Mouse (Mus musculus) spleen, adult 2 months (tissue): ENCODE data around the gene Capg. TPM values are rescaled to one million over a fixed set of nuclear protein-coding genes. Genes with fewer than 3 reads are reported as not detected.

Experiments
- DNase-seq, 2 experiments: peaks; one replicate each; pipeline versions ENCODE4 v3.0.0 to v3.0.0-alpha.2; 2012 to 2021; ENCODE audit warnings: low spot score in 2 of 2, low read depth in 1 of 2
- H3K27ac ChIP-seq: fragments of 200-500 bp; 2 replicates; pipeline ENCODE4 v1.5.1; 2012; ENCODE audit warnings: low read length, inconsistent platforms; ENCODE audit not compliant: insufficient read depth
- H3K27me3 ChIP-seq: fragments of 200-500 bp; 2 replicates; pipeline ENCODE4 v1.6.1; 2012; ENCODE audit warnings: mild to moderate bottlenecking, moderate library complexity, low read length, inconsistent platforms; ENCODE audit not compliant: control insufficient read depth, insufficient read depth
- H3K36me3 ChIP-seq: fragments of 200-500 bp; 2 replicates; pipeline ENCODE4 v1.6.1; 2012; ENCODE audit warnings: mild to moderate bottlenecking, low read length, inconsistent platforms; ENCODE audit not compliant: control insufficient read depth, insufficient read depth
- H3K4me1 ChIP-seq: fragments of 200-500 bp; 2 replicates; pipeline ENCODE4 v1.6.1; 2011; ENCODE audit warnings: inconsistent platforms; ENCODE audit not compliant: control insufficient read depth, insufficient read depth, insufficient read length
- H3K4me3 ChIP-seq: fragments of 200-500 bp; 2 replicates; pipeline ENCODE4 v1.5.1; 2011; ENCODE audit warnings: mild to moderate bottlenecking, inconsistent platforms; ENCODE audit not compliant: insufficient read depth, insufficient read length; ENCODE audit errors: extremely low read depth
- CTCF ChIP-seq: fragments of 200-500 bp; IDR thresholded peaks from 2 replicates; pipeline ENCODE4 v1.5.1; 2011; ENCODE audit warnings: mild to moderate bottlenecking, inconsistent platforms; ENCODE audit not compliant: insufficient read depth, insufficient read length, insufficient replicate concordance; ENCODE audit errors: extremely low read depth
- POLR2A ChIP-seq: fragments of 200-500 bp; IDR thresholded peaks from 2 replicates; pipeline ENCODE4 v1.6.1; 2011; ENCODE audit warnings: low read depth, low read length, inconsistent platforms
- WGBS: fragments of 180-500 bp; shearing (Covaris S2); methylation state at CpG from one replicate; pipeline ENCODE4 v1.1.7; 2018; 5-methylcytosine and 5-hydroxymethylcytosine counted together
- polyA plus RNA-seq: library from polyadenylated mRNA; depleted of rRNA; stranded (reverse); fragments of >200 nt; gene quantifications from 2 replicates; pipeline ENCODE4 v1.2.3, GENCODE M21; 2012

The Capg gene
- polyA plus RNA-seq, 1 experiment = 130 TPM

DNA sequence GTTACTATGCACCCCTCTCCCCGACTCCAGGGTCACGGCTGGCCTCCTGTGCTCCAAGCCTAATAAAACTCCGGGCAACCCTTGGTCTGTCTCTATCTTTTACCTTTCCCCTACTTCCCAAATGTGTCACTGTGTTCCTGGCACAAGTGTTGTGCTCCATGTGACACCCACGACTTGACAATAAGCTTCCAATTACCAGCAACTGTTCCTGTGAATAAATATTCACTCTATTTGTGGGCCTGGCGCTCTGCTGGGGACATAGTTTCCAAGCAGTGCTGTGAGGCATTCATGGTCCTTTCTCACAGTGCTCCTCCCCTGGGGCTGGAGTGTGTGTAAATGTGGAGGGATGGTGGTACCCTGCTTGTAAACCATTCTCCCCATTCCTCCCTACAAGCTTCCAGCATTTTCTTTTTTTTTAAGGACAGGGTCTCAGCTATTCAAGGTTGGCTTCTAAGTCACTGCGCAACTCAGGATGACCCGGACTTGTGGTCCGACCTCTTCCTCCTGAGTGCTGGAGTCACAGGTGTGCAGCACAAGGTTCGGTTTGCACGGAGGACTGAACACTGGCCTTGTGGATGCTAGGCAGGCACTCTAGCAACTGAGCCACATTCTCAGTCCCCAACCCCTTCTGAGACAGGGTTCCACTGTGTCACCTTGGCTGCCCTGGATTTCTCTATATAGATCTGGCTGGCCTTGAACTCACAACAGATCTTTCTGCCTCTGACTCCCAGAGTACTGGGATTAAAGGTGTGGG is 26.6 kb downstream of the Capg start:
- TF ChIP-seq CTCF = no peak
- TF ChIP-seq POLR2A = no peak

DNA sequence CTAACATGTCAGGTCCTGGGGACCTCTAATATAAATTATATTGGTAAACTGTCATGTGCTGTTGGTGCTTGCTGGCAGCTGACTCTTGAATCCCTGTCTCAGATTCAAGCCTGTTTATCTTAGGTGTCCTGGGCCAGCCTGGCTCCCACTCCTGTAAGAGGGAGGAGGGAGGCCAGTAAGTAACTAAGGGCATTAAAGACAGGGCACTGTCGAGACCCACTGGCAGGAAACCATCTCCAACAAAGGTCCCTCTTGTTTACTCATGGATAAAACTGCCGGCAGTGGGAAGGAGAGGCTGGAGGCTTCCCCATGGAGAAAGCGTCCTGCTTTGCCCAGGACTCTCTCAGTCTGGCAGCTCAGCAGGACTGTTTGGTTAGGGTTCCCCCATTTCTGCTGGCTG is 27.6 kb downstream of the Capg start:
- DNase-seq = no peak
- 94% methylated on average over 3 of the region's 3 CpGs for WGBS
- Histone ChIP-seq H3K4me3 (no peak overlapping the region), H3K4me1 (no peaks in the 10 kb centered on the region), H3K27me3 (no peaks in the 10 kb centered on the region), H3K36me3 (peaks cover 11% of the 10 kb centered on the region), H3K27ac (no peak overlapping the region)
- no peak for TF ChIP-seq POLR2A
- TF ChIP-seq CTCF = no peak

More for the DNA sequence above, 26.6 kb downstream of the Capg start:
- whole genome bisulfite sequencing = 93% methylated on average over 10 of the region's 10 CpGs
- Histone ChIP-seq H3K27me3 (no peaks in the 10 kb centered on the region), H3K27ac (no peak overlapping the region), H3K36me3 (peaks cover 11% of the 10 kb centered on the region), H3K4me1 (no peaks in the 10 kb centered on the region), H3K4me3 (no peak overlapping the region)
- no peak for DNase-seq

GRCm38 (mm10) chr6:72576041-72576440 is 31.9 kb downstream of the Capg start:
- H3K27me3 ChIP-seq = no peaks in the 10 kb centered on the region
- 94% methylated on average over 3 of the region's 3 CpGs for WGBS
- H3K36me3 ChIP-seq = peaks cover 13% of the 10 kb centered on the region
- DNase-seq = no peak
- H3K27ac ChIP-seq = no peak overlapping the region
- H3K4me3 ChIP-seq = no peak overlapping the region
- H3K4me1 ChIP-seq = no peaks in the 10 kb centered on the region
- no peak for TF ChIP-seq POLR2A

DNA sequence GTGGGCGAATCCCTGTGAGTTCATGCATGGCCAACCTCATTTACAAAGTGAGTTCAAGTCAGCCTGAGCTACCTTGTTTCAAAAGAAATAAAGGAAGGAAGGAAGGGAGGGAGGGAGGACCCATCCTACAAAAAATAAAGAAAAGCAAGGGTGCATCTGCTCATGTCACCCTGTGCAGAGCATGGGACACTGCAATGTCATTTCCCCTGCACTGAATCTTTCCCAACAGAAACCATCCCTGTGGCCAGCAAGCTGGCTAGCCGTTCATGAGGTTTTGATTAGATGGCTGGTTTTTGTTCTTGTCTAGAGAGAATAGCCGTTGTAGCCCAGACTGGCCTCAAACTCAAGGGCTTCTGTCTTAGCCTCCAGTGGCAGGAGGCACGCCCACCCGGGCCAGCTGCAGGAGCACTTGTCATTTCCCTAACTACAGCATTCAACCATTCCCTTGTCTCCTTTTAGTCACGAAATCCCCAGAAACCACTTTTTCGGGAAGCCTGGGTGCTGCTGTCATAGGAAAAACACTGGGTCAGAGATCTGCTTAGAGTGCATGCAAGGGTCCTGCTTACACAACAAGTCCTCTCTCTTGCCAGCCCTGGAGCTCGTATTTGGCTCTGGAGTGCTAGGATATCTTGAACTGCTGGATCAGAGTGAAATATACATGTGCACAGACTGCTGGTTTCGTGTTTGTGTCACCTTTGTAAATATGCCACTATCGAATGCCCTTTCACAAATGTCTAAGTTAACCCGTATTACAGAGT is 37.6 kb downstream of the Capg start:
- no peaks in the 10 kb centered on the region for H3K27me3 ChIP-seq
- no peak for DNase-seq
- TF ChIP-seq CTCF = no peak
- no peak for TF ChIP-seq POLR2A
- no peaks in the 10 kb centered on the region for H3K4me1 ChIP-seq
- H3K27ac ChIP-seq = no peak overlapping the region
- no peak overlapping the region for H3K4me3 ChIP-seq
- peaks cover 11% of the 10 kb centered on the region for H3K36me3 ChIP-seq
- WGBS = 77% methylated on average over 11 of the region's 11 CpGs

DNA sequence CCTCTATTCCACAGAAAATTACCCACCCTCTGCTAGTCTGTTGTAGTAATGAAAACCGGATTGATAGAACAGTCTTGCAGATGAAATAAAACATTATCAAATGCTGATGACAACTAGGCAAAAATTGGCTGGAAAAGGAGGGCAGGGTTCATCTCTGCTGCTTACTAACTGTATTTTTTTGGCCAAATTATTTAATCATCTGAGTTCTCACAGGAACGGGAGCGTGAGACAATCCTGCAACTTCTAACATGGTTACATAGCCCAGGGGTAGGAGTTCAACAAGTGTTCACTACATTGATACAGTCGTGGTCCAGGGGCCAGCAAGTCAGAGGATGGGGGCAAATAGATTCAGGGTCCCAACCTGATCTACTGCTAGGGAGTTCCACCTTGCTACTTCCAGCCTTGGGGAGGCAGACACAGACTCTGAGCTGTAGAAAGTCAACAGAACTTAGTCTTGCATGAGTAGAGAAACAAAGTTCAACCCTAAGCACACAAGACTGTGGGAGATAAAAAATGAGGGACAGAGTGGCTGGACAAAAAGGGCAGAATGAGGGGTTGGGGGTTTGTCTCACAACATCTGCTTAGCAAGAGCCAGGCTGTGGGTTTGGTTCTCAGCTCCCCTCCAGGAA is 39.1 kb downstream of the Capg start:
- Histone ChIP-seq H3K27ac (no peak overlapping the region), H3K36me3 (peaks cover 6% of the 10 kb centered on the region), H3K4me3 (no peak overlapping the region), H3K4me1 (no peaks in the 10 kb centered on the region), H3K27me3 (no peaks in the 10 kb centered on the region)
- TF ChIP-seq CTCF (no peak), POLR2A (no peak)
- no peak for DNase-seq
- WGBS = 87% methylated on average over 4 of the region's 4 CpGs

DNA sequence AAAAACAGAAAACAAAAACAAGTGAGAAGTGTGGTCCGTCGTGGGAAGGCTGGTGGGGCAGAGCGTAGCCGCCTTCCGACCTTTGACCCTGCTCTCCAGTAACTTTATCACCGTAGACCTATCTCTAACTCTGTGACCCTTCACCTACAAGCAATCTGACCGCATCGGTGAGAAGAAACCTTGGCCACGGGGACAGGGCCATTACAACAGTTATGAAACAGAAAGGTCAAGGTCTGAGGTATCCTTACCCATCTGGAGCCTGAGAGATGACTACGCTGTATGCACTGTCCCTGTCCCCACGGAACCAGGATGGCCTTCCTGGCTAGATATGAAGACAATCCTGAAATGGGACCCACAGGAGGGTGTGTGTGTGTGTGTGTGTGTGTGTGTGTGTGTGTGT is 40.0 kb downstream of the Capg start:
- DNase-seq = no peak
- H3K4me3 ChIP-seq = no peak overlapping the region
- 93% methylated on average over 11 of the region's 11 CpGs for WGBS
- H3K27me3 ChIP-seq = no peaks in the 10 kb centered on the region
- no peak for TF ChIP-seq POLR2A
- no peak for TF ChIP-seq CTCF
- H3K4me1 ChIP-seq = no peaks in the 10 kb centered on the region
- H3K27ac ChIP-seq = no peak overlapping the region
- peaks cover 6% of the 10 kb centered on the region for H3K36me3 ChIP-seq
